Mouse (Mus musculus): ENCODE measurements around the gene Reep1. TPM values are rescaled to one million over a fixed set of nuclear protein-coding genes. Genes with fewer than 3 reads are reported as not detected.
A peak's percentile ranks its signal among the peaks of the same experiment; 100 is the strongest.

Reep1 gene
- polyA plus RNA-seq, 1 experiment from 2014 or later = 102 TPM

GRCm38 (mm10) chr6:71791771-71792170 lies 84.4 kb downstream of the Reep1 start:
- H3K4me1 ChIP-seq = no peaks in the 10 kb centered on the region
- peaks cover 18% of the 10 kb centered on the region for H3K36me3 ChIP-seq (ENCODE audit: poor library complexity, severe bottlenecking)
- ATAC-seq = no peak
- WGBS = 90% methylated on average over 6 of the region's 6 CpGs
- no peak overlapping the region for H3K9ac ChIP-seq
- H3K4me2 ChIP-seq = no peak overlapping the region
- no peak overlapping the region for H3K27ac ChIP-seq
- H3K9me3 ChIP-seq (replicated peaks) = no peaks in the 10 kb centered on the region
- no peak overlapping the region for H3K4me3 ChIP-seq
- H3K27me3 ChIP-seq = no peaks in the 10 kb centered on the region

DNA sequence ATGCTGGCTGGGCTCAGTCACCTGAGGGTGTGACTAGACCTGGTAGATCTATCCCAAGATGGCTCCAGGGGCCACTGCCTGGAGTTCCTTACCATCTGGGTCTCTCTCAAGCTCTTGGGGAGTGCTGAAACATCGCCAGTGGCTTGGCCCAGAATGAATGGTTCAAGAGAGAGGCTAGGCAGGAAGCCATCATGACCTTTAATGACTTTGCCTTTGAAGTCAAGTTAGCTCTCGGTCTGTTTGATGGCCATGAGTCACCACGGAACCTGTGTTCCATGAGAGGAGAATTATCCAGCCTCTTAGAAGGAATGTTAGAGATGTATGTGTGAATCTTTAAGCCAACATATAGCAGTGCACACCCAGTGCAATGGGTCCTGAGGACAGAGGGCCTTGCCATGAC lies 92.0 kb downstream of the Reep1 start:
- H3K36me3 ChIP-seq (ENCODE audit: poor library complexity, severe bottlenecking) = peaks cover 35% of the 10 kb centered on the region
- 87% methylated on average over 3 of the region's 3 CpGs for WGBS
- no peak overlapping the region for H3K27ac ChIP-seq
- H3K9ac ChIP-seq = no peak overlapping the region
- no peak overlapping the region for H3K4me3 ChIP-seq
- no peak overlapping the region for H3K4me2 ChIP-seq
- H3K9me3 ChIP-seq (replicated peaks) = no peaks in the 10 kb centered on the region
- H3K27me3 ChIP-seq = no peaks in the 10 kb centered on the region
- peaks cover 4% of the 10 kb centered on the region; the same call in 1 of the 2 replicates for H3K4me1 ChIP-seq
- no peak for ATAC-seq

- H3K4me1 ChIP-seq = peaks cover 4% of the 10 kb centered on the region; the same call in 1 of the 2 replicates
- H3K9ac ChIP-seq = no peak overlapping the region
- H3K36me3 ChIP-seq (ENCODE audit: poor library complexity, severe bottlenecking) = peaks cover 27% of the 10 kb centered on the region
- no peaks in the 10 kb centered on the region for H3K9me3 ChIP-seq (replicated peaks)
- 68% methylated on average over 7 of the region's 7 CpGs for WGBS
- H3K27ac ChIP-seq = no peak overlapping the region
- H3K27me3 ChIP-seq = no peaks in the 10 kb centered on the region
- no peak for ATAC-seq
- no peak overlapping the region for H3K4me3 ChIP-seq
- no peak overlapping the region for H3K4me2 ChIP-seq
Observed at GRCm38 (mm10) chr6:71801011-71801713, 93.8 kb downstream of the Reep1 start.

- Histone ChIP-seq H3K9ac (no peak overlapping the region), H3K27me3 (no peaks in the 10 kb centered on the region), H3K4me1 (peaks cover 4% of the 10 kb centered on the region; the same call in 1 of the 2 replicates), H3K4me2 (no peak overlapping the region), H3K36me3 (ENCODE audit: poor library complexity, severe bottlenecking) (peaks cover 24% of the 10 kb centered on the region), H3K9me3 (replicated peaks) (no peaks in the 10 kb centered on the region), H3K4me3 (no peak overlapping the region), H3K27ac (no peak overlapping the region)
- WGBS = 77% methylated on average over 10 of the region's 10 CpGs
- ATAC-seq = no peak
Observed at GRCm38 (mm10) chr6:71801714-71802094, 94.3 kb downstream of the Reep1 start.

DNA sequence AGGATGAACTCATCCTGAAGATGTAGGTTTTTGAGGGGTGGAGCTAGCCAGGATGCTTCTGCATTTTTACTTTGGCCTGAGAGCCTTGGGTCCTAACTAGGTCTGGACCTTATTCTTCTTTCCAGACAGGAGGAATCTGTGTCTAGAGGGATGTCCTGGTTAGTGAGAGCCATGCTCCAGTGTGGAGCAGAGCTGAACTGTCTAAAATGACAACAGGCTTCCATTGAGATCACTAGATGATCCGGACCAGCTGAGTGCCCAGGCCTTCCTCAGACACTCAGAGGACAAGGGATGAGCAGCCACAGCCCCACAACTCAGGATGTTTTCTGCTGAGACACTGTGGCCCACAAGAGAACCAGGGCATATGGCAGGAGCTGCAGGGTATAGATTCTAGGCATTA lies 96.2 kb downstream of the Reep1 start:
- Histone ChIP-seq H3K4me2 (no peak overlapping the region), H3K27me3 (no peaks in the 10 kb centered on the region), H3K4me3 (no peak overlapping the region), H3K27ac (peak overlapping the region; percentile 70), H3K9ac (peak overlapping the region; percentile 43; the same call in 1 of the 2 replicates), H3K36me3 (ENCODE audit: poor library complexity, severe bottlenecking) (peaks cover 30% of the 10 kb centered on the region), H3K9me3 (replicated peaks) (no peaks in the 10 kb centered on the region), H3K4me1 (peaks cover 4% of the 10 kb centered on the region; the same call in 1 of the 2 replicates)
- 100% methylated on average over 1 of the region's 1 CpGs for WGBS
- peak; percentile 31; the same call in 1 of the 2 replicates for ATAC-seq

- Histone ChIP-seq H3K36me3 (ENCODE audit: poor library complexity, severe bottlenecking) (peaks cover 30% of the 10 kb centered on the region), H3K27me3 (no peaks in the 10 kb centered on the region), H3K9ac (peak overlapping the region; percentile 43; the same call in 1 of the 2 replicates), H3K4me1 (peaks cover 4% of the 10 kb centered on the region; the same call in 1 of the 2 replicates), H3K4me2 (no peak overlapping the region), H3K4me3 (no peak overlapping the region), H3K9me3 (replicated peaks) (no peaks in the 10 kb centered on the region), H3K27ac (peak overlapping the region; percentile 70)
- peak; percentile 94 for ATAC-seq
- WGBS = 29% methylated on average over 12 of the region's 12 CpGs
Observed at GRCm38 (mm10) chr6:71804061-71804829, 96.9 kb downstream of the Reep1 start.

GRCm38 (mm10) chr6:71806713-71807112 lies 99.4 kb downstream of the Reep1 start:
- no peak for ATAC-seq
- Histone ChIP-seq H3K9me3 (replicated peaks) (no peaks in the 10 kb centered on the region), H3K27ac (no peak overlapping the region), H3K27me3 (no peaks in the 10 kb centered on the region), H3K4me3 (no peak overlapping the region), H3K4me1 (peaks cover 4% of the 10 kb centered on the region; the same call in 1 of the 2 replicates), H3K9ac (no peak overlapping the region), H3K4me2 (no peak overlapping the region), H3K36me3 (ENCODE audit: poor library complexity, severe bottlenecking) (peaks cover 41% of the 10 kb centered on the region)
- 83% methylated on average over 1 of the region's 1 CpGs for WGBS

- Histone ChIP-seq H3K27me3 (no peaks in the 10 kb centered on the region), H3K36me3 (ENCODE audit: poor library complexity, severe bottlenecking) (peaks cover 58% of the 10 kb centered on the region), H3K27ac (no peak overlapping the region), H3K9me3 (replicated peaks) (no peaks in the 10 kb centered on the region), H3K4me2 (no peak overlapping the region), H3K4me1 (no peaks in the 10 kb centered on the region), H3K9ac (no peak overlapping the region), H3K4me3 (no peak overlapping the region)
- no peak for ATAC-seq
- 93% methylated on average over 9 of the region's 9 CpGs for WGBS
Observed at GRCm38 (mm10) chr6:71809890-71810289, 102.5 kb downstream of the Reep1 start.

GRCm38 (mm10) chr6:71812820-71813219 lies 105.5 kb downstream of the Reep1 start:
- H3K9ac ChIP-seq = no peak overlapping the region
- H3K36me3 ChIP-seq (ENCODE audit: poor library complexity, severe bottlenecking) = peaks cover 71% of the 10 kb centered on the region
- no peak for ATAC-seq
- H3K27me3 ChIP-seq = no peaks in the 10 kb centered on the region
- no peak overlapping the region for H3K4me3 ChIP-seq
- 89% methylated on average over 2 of the region's 2 CpGs for whole genome bisulfite sequencing
- H3K4me2 ChIP-seq = no peak overlapping the region
- no peaks in the 10 kb centered on the region for H3K9me3 ChIP-seq (replicated peaks)
- H3K27ac ChIP-seq = no peak overlapping the region
- no peaks in the 10 kb centered on the region for H3K4me1 ChIP-seq

DNA sequence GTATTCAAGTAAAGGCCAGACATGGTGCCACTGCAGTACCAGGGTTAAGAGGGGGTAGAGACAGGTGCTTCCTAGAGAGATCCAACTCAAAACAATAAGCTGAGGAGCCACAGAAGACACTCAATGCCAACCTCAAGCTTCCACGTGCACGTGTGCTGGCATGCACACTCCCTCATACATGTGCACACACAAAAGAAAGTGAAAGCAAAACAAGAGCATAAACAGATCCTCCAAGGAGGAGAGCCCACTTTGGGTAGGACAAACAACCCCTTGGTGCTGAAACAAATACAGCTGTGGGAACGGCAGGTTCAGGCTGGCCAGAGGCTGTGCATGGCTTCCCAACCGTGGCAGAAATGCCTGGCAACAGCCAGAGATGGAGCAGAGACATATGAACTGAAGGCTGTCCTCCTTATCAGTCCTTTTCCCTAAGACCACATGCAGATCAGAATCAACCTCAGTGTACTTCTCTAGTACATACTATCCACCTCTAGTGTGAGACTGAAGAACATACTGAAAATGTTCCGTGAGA lies 112.5 kb downstream of the Reep1 start:
- Histone ChIP-seq H3K9me3 (replicated peaks) (no peaks in the 10 kb centered on the region), H3K4me1 (peaks cover 12% of the 10 kb centered on the region; the same call in 1 of the 2 replicates), H3K9ac (no peak overlapping the region), H3K27ac (no peak overlapping the region), H3K27me3 (no peaks in the 10 kb centered on the region), H3K36me3 (ENCODE audit: poor library complexity, severe bottlenecking) (peaks cover 38% of the 10 kb centered on the region), H3K4me3 (no peak overlapping the region), H3K4me2 (no peak overlapping the region)
- WGBS = 90% methylated on average over 5 of the region's 5 CpGs
- ATAC-seq = no peak

DNA sequence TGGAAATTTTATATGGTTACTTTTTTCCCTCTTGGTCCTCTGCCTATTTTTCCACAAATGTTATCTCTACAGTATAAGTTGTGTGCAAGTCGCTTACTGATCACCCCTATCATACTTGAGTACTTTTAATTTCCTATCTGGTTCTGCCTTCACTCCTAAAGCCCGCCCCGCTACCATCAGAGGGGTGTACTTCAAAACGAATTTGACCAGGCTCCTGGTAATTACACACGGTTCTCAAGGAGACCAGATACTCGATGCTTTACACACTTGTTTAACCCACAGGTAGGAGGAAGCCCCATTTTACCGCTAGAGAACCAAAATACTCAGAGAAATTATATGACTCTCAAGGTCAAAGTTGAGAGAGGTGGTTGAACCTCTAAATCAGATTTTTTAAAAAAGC lies 115.7 kb downstream of the Reep1 start:
- Histone ChIP-seq H3K4me2 (peak overlapping the region; percentile 81), H3K36me3 (ENCODE audit: poor library complexity, severe bottlenecking) (peaks cover 6% of the 10 kb centered on the region), H3K4me3 (peak overlapping the region; percentile 62), H3K27ac (no peak overlapping the region), H3K9me3 (replicated peaks) (no peaks in the 10 kb centered on the region), H3K27me3 (no peaks in the 10 kb centered on the region), H3K9ac (peak overlapping the region; percentile 64), H3K4me1 (peaks cover 12% of the 10 kb centered on the region; the same call in 1 of the 2 replicates)
- WGBS = under 1% methylated on average over 7 of the region's 7 CpGs
- peak; percentile 44 for ATAC-seq

- H3K4me1 ChIP-seq = peaks cover 12% of the 10 kb centered on the region; the same call in 1 of the 2 replicates
- no peak overlapping the region for H3K27ac ChIP-seq
Observed at GRCm38 (mm10) chr6:71823488-71823887, 116.1 kb downstream of the Reep1 start.

More at GRCm38 (mm10) chr6:71823488-71823887, 116.1 kb downstream of the Reep1 start:
- peak overlapping the region; percentile 64 for H3K9ac ChIP-seq
- H3K9me3 ChIP-seq (replicated peaks) = no peaks in the 10 kb centered on the region
- WGBS = 1% methylated on average over 19 of the region's 19 CpGs
- H3K4me2 ChIP-seq = peak overlapping the region; percentile 81
- peak overlapping the region; percentile 62 for H3K4me3 ChIP-seq
- H3K36me3 ChIP-seq (ENCODE audit: poor library complexity, severe bottlenecking) = peaks cover 2% of the 10 kb centered on the region
- peak; percentile 94 for ATAC-seq
- H3K27me3 ChIP-seq = no peaks in the 10 kb centered on the region

Measured in forebrain, embryonic 13.5 days (tissue).